Mouse (Mus musculus): Measurements from ENCODE around the gene Slc9a3r2.

DNA sequence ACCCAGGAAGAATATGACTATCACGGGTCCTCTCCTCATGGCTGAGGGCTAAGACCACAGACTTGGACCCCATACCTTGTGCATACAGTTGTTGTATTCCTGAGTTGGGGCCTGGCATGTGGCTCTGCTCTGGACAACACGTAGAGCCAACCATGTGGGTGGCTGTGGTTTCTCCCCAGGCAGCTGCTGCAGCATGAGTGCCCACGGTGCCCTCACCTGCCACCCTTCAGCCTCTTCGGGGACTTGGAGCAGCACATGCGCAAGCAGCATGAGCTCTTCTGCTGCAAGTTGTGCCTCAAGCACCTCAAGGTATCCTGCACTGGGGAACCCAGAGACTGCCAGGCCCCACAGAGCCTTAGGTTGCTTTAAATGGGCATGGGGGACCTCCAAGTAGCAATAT is 26.8 kb upstream of the Slc9a3r2 start:
- no peak for TF ChIP-seq CTCF (IDR thresholded peaks at IDR 0.05; ENCODE audit: low read depth)
- TF ChIP-seq EP300 (IDR thresholded peaks at IDR 0.05; ENCODE audit: low read depth) = no peak
